Mouse (Mus musculus): ENCODE measurements at regions not wholly inside any gene's neighbourhood (a gene's known extent, or its start where the extent isn't known, plus 50 kb on each side); places are given as distances from the start of the nearest gene placed in this dataset.

DNA sequence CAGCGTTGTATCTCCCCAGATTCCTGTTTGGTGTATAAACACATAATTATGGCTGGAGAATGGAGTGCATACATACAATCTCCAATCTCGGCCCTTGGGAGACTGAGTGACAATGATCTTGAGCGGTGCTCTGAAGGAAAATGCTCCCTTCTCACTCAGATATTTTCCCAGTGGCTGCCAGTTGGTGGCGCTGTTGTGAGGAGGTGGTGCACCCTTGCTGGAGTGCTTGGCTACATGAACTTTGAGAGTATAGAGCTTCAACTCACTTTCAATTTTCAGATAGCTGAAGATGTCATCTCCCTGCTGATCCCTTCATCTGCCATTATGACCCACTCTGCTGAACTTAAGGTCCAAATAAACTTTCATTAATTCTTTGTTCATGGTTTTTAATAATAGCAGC lies 712.1 kb downstream of the Epha7 start:
- DNase-seq (ENCODE audit: low spot score) = no peak
- intact Hi-C loops (cut with DNase I) = no loop called here

DNA sequence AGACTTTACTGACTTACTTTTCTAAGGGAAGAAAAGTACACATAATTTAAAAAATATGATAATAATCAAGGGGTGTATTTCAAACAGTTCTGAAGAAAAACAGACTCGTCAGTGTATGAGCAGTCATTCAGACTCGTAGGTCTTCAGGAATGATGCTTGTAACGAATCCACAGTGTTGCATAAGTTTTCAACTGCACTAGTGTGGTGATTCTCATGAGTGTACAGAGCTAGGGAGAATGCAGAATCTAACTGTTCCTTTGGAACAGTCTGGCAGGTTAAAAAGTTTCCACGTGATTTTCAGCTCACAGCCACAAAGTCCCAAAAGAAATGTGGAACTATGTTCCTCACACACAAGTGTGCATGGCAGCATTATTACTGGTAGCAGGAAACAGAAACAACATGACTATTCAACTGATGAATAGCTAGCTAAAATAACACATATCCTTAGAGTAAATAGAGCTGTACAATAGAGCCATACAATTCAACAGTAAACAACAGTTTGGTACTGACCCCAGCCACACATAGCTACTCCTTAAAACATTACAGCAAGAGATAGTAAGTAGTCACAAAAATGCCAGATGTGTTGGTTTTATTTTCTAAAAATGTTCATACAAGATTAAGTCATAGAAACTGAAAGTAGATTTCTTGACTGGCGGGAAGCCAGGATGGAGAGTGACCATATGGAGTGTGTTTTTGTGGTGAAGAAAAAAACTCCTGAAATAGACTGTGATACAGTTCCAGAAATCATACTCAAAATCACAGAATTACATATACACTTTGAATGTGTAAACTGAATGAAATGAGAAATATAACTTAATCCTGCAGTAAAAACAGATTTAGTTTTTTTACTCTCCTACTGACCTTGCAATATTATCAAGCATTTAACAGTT lies 713.1 kb downstream of the Epha7 start:
- no peak for DNase-seq (ENCODE audit: low spot score)
- intact Hi-C loops (cut with DNase I) = no loop called here
